In genomic region chr12:98602114-98602513, GRCm38 (mm10) we compare ENCODE assay signal across 1 mouse cellular context.
TF ChIP-seq lines count a peak whose summit lies in the region.

No protein-coding gene starts in this region.

TF ChIP-seq in CH12.LX, 34 proteins besides CTCF, POLR2A, EP300 and RAD21:
- no peak for TF ChIP-seq MYC (IDR thresholded peaks at IDR 0.05; ENCODE audit: low read depth, low read length)
- TF ChIP-seq JUN (IDR thresholded peaks at IDR 0.05; ENCODE audit: insufficient read depth, low read depth, low read length): peak; percentile 74
- no peak for TF ChIP-seq CHD1 (IDR thresholded peaks at IDR 0.05; ENCODE audit: low read depth, low read length)
- 0 out of 2 replicates have a peak, but pooled peaks have one; percentile 49 for TF ChIP-seq MAFK (IDR thresholded peaks at IDR 0.05; ENCODE audit: insufficient replicate concordance, low read length)
- peak; percentile 23; the same call in 1 of the 2 replicates for TF ChIP-seq SIN3A (IDR thresholded peaks at IDR 0.05; ENCODE audit: low read length)
- TF ChIP-seq USF2 (conservative IDR thresholded peaks at IDR 0.05; ENCODE audit: low read depth, low read length): no peak
- no peak for TF ChIP-seq KAT2A (IDR thresholded peaks at IDR 0.05; ENCODE audit: insufficient replicate concordance, low read length)
- no peak for TF ChIP-seq TBP (conservative IDR thresholded peaks at IDR 0.05; ENCODE audit: low read depth, low read length)
- peak; percentile 91 for TF ChIP-seq BHLHE40 (IDR thresholded peaks at IDR 0.05; ENCODE audit: low read depth, low read length)
- peak; percentile 100 for TF ChIP-seq MEF2A (IDR thresholded peaks at IDR 0.05; ENCODE audit: borderline replicate concordance, low read depth, low read length)
- no peak for TF ChIP-seq ZC3H11A (IDR thresholded peaks at IDR 0.05; ENCODE audit: low read depth, low read length)
- no peak for TF ChIP-seq MAZ (IDR thresholded peaks at IDR 0.05; ENCODE audit: low read depth, low read length)
- TF ChIP-seq NELFE (IDR thresholded peaks at IDR 0.05; ENCODE audit: low read depth, low read length): no peak
- peak; percentile 32; the same call in 1 of the 2 replicates for TF ChIP-seq TCF12 (IDR thresholded peaks at IDR 0.05; ENCODE audit: low read depth, low read length)
- no peak for TF ChIP-seq HCFC1 (IDR thresholded peaks at IDR 0.05; ENCODE audit: low read depth, low read length)
- TF ChIP-seq SMC3 (IDR thresholded peaks at IDR 0.05; ENCODE audit: low read depth, low read length): no peak
- TF ChIP-seq E2F4 (IDR thresholded peaks at IDR 0.05; ENCODE audit: insufficient replicate concordance, low read depth, low read length): no peak
- TF ChIP-seq RCOR1 (conservative IDR thresholded peaks at IDR 0.05; ENCODE audit: low read depth, low read length): no peak
- no peak for TF ChIP-seq ZMIZ1 (IDR thresholded peaks at IDR 0.05; ENCODE audit: low read depth, low read length)
- no peak for TF ChIP-seq MXI1 (IDR thresholded peaks at IDR 0.05; ENCODE audit: low read depth, low read length)
- TF ChIP-seq PAX5 (IDR thresholded peaks at IDR 0.05; ENCODE audit: low read length): no peak
- no peak for TF ChIP-seq MAX (IDR thresholded peaks at IDR 0.05; ENCODE audit: low read length)
- TF ChIP-seq ETS1 (conservative IDR thresholded peaks at IDR 0.05; ENCODE audit: low read depth, low read length): peak; percentile 90
- no peak for TF ChIP-seq NRF1 (IDR thresholded peaks at IDR 0.05; ENCODE audit: low read depth, low read length)
- peak; percentile 85 for TF ChIP-seq ZNF384 (IDR thresholded peaks at IDR 0.05; ENCODE audit: low read depth, low read length)
- no peak for TF ChIP-seq UBTF (IDR thresholded peaks at IDR 0.05; ENCODE audit: low read depth, low read length)
- peak; percentile 72; the same call in 1 of the 2 replicates for TF ChIP-seq IRF4 (IDR thresholded peaks at IDR 0.05; ENCODE audit: low read depth, low read length)
- no peak for TF ChIP-seq ZKSCAN1 (IDR thresholded peaks at IDR 0.05; ENCODE audit: borderline replicate concordance, low read depth, low read length)
- peak; percentile 80 for TF ChIP-seq JUND (conservative IDR thresholded peaks at IDR 0.05; ENCODE audit: low read depth, low read length)
